Mouse (Mus musculus): ENCODE results near the gene Iqcg. TPM values are rescaled to one million over a fixed set of nuclear protein-coding genes. Genes with fewer than 3 reads are reported as not detected.
A peak's percentile ranks its signal among the peaks of the same experiment; 100 is the strongest.
"Not testable (repeated sequence)": the region's sequence is repeated elsewhere in the genome, so short reads cannot be mapped to it uniquely, and the experiment has no call there.

Gene Iqcg
- total RNA-seq, 2 experiments from 2014 or later: 5.4 to 5.8 TPM

DNA sequence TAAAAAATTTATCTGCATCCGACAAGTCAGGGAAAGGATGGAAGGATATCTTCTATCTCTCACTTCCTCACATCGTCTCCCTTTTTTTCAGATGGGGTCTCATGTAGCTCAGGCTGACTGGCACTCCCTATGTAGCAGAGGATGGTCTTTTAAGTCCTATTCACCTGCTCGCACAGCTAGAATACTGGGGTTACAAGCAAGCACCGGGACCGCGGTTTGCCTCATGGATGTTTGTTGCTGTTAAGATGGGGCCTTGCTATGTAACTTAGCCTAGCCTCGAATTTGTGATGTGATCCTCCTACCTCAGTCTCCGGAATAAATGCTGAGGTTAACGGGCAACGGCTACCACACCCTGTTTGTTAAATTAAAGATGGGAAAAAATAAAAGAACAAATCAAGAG lies 363 bp downstream of the Iqcg start:
- peak in 1 of 2 experiments; percentile 4 for DNase-seq (ENCODE audit: low spot score in 2 of 2)
- intact Hi-C loops (cut with DNase I): no loop called here

DNA sequence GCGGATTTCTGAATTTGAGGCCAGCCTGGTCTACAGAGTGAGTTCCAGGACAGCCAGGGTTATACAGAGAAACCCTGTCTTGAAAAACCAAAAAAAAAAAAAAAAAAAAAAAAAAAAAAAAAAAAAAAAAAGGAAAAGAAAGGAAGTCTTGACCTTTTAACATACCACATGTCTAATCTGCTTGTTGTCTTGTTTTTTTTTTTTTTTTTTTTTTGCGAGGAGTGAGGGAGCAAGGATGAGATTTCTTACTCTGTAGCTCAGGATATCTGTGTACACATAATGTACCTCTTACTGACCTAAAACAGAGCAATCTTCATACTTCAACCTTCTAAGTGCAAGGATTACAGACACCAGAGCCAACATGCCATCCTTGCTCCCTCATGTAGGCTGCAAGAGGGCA lies 1.1 kb downstream of the Iqcg start:
- intact Hi-C loops (cut with DNase I); DNase-seq (ENCODE audit: low spot score in 2 of 2): not testable (repeated sequence)

DNA sequence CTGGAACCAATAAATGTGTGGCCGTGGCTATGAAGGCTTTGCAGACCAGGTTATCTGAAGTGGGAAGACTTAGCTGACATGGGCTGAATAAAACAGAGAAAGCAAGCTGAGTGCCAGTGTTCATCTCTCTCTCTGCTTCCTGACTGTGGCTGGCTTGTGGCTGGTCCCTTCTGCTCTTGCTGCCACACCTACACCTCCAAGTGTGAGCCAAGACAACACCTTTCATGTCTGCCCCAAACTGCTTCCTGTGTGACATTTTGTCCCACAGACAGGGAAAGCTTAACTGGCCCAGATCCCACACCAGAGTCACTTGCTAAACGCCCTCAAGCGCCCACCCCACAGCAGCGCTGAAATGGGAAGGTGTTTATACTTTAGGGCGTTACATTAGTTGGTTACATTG lies 2.9 kb downstream of the Iqcg start:
- intact Hi-C loops (cut with DNase I): no loop called here
- DNase-seq (ENCODE audit: low spot score in 2 of 2): no peak

DNA sequence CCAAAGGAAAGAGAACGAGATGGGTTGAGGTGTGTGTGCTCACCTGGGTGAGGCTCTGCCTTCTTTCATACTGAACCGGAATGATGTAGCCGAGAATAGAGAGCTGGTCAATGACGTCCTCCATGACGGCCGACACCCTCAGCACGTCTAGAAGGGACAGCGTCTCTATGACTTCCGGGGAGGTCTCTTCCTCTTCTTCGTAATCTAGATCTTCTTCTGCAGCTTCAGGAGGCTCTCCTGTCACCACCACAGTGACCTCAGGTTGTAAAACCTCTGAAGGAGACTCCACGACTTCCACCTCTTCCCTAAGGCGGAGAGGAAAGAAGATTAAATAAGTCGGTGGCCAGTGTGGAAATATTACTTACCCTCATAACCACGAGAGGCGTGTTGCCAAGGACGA lies 6.2 kb downstream of the Iqcg start:
- intact Hi-C loops (cut with DNase I): no loop called here

DNA sequence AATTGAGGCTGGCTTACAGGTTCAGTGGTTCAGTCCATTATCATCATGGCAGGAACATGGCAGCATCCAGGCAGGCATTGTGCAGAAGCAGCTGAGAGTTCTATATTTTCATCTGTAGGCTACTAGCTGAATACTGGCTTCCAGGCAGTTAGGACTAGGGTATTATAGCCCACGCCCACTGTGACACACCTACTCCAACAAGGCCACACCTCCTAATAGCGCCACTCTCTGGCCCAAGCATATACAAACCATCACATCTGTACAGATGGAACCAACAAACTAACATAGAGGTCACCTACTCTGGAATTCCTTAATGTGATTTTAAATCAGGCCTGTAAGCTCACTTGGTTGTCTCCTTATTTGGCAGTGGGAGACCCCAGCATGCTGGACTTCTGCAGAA lies 7.3 kb downstream of the Iqcg start:
- no peak for DNase-seq (ENCODE audit: low spot score in 2 of 2)
- intact Hi-C loops (cut with DNase I): no loop called here

More for the DNA sequence above, 6.2 kb downstream of the Iqcg start:
- DNase-seq (ENCODE audit: low spot score in 2 of 2): no peak

DNA sequence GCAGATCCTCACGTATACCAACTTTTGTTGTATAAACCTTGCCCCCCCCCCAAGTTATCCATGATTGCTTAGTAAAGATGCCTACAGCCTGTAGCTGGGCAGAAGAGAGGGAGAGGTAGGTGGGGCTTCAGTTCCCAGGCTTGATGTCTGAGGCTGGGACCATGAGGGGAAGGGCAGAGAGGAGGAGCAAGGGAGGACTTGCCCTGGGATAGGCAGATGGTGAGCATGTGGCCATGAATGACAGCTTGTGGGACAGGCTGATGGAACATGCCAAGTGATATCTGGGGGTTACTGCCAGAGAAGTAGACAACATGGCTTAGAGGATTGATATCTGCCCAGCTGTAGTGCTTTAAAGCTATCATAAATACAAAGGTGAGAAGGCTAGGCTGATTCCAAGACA lies 8.0 kb downstream of the Iqcg start:
- DNase-seq (ENCODE audit: low spot score in 2 of 2): no peak
- intact Hi-C loops (cut with DNase I): no loop called here

DNA sequence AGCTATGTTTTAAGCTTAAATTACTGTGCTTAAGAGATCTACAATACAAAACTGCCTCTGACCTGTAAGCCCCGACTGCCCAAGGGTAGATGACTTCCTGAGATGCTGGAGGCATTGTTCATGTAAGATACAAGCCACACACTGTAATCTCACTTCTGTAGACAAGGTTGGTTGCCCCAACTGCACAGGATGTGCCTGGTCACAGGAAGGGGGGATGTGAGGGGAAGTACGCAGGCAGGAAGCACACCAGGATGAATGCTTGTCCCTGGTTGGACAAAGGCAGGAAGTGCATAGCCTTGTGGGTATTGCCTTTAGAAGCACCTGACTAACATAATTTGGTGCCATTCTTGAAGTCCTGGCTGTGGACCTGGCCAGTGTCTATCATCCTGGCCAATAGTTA lies 12.8 kb downstream of the Iqcg start:
- DNase-seq (ENCODE audit: low spot score in 2 of 2): no peak
- intact Hi-C loops (cut with DNase I): no loop called here

DNA sequence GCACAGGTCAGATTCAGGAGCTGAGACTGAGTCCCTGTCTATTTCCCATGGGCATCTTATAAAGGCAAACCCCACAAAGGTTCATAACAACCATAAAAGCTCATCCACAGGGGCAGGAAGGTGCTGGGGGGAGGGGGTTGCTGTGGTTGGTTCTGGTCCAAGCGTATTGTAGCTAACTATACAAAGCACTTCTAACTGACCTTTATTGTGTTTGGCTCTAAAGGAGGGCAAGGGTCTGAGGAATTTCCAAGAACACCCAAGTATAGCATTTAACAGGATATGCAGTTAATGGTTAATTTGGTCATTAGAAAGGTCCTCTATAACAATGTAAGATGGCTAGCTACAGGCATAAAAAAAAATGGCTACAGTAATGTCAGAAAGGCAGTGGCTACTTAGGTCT lies 13.3 kb downstream of the Iqcg start:
- no peak for DNase-seq (ENCODE audit: low spot score in 2 of 2)
- intact Hi-C loops (cut with DNase I): no loop called here

DNA sequence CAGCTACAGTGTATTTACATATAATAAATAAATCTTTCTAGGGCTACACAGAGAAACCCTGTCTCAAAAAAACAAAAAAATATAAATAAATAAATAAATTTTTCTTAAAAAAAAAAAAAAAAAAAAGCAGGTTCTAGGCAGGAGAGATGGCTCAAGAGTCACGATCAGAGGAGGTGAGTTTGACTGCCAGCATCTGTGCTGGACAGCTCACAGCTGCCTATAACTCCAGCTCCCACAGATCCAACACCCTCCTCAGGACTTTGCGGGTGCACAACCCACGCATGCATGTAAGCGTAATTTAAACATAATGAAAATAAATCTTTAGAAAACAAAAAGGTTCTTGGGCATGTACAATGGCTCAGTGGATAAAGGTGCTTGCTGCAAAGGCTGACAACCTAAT lies 20.0 kb downstream of the Iqcg start:
- no peak for DNase-seq (ENCODE audit: low spot score in 2 of 2)
- intact Hi-C loops (cut with DNase I): no loop called here

DNA sequence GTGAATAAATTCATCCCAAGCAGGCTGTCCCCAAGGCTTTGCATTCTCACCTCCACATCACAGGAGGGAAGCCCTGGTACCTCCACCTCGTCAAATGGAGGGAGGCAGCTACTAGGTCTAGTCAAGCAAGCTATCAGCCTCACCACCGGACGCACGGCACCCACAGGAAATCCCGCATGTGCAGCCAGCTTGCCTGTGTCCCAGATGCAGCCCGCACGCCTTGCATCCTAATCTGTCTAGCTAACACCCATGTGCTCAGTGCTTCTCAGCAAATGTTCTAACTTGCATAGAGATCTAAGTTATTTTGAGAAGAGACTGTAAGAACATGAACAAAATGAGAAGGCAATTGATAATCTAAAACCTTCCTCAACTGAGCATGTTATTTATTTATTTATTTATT lies 29.7 kb downstream of the Iqcg start:
- DNase-seq (ENCODE audit: low spot score in 2 of 2): no peak
- intact Hi-C loops (cut with DNase I): no loop called here

DNA sequence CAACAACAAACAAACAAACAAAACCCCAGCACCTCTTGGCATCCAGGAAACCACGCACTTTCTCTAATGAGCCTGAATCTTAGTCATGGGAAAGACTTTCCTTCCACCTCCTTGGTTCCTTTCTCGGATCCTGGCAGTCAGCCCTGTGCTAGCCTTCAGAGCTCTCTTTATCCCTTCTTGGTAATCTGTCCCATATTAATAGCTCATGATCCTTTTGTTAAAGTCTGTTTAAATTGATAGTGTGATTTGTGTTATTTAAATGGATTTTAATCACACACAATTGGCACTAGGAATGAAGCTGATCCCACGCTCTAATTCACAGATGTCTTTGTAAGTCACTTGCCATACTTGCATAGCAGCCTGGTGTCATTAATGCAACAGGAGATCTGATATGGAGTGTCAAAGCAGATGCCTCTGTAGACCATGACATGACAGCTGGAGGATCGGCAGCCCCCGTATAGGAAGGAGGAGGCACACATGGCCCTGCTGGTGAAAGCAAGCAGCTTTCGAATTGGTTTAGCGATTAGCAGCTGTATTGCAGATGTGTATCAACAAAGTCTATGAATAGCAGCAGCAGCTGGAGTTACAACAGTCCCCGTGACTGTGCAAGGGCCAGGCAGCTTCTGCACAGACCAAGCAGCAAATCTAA lies 31.4 kb downstream of the Iqcg start:
- DNase-seq (ENCODE audit: low spot score in 2 of 2): no peak
- intact Hi-C loops (cut with DNase I): no loop called here

DNA sequence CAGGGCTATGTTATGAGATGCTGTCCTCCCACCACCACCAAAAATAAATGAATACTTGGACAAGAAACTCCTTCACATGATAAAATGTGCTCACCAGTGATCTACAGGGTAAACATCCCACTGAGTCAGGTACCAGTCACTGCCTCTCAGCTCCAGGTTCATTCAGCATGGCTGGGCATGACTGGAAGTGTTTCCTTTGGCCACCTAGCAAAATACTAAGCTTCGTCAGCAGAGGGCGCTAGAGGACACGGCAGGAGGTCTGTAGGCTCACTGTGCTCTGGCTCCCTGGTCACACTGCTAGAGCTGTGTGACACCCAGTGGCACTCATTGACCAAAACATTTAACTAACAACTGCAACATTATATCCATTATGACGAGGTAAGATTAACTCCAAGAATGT lies 32.3 kb downstream of the Iqcg start:
- DNase-seq (ENCODE audit: low spot score in 2 of 2): peak; percentile 68 to 81
- intact Hi-C loops (cut with DNase I): no loop called here

DNA sequence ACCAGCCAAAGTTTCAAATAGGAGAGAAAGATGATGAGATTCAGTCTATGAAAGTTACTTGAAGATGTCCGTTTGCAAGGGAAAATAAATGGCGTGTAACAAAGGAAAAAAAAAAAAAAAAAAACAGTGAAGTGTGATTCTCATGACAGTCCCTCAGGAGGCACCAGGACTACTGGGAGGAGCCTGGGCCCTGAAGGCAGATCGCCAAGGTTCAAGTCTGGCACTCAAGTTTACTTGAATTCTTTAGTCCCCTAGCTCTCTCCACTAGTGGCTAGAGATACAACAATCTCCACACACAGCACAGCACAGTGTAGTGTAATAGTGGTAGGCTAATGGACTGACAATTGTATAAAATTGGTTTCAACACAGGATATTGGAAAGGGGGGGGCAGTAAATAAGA lies 34.6 kb downstream of the Iqcg start:
- DNase-seq (ENCODE audit: low spot score in 2 of 2): no peak
- intact Hi-C loops (cut with DNase I): no loop called here

DNA sequence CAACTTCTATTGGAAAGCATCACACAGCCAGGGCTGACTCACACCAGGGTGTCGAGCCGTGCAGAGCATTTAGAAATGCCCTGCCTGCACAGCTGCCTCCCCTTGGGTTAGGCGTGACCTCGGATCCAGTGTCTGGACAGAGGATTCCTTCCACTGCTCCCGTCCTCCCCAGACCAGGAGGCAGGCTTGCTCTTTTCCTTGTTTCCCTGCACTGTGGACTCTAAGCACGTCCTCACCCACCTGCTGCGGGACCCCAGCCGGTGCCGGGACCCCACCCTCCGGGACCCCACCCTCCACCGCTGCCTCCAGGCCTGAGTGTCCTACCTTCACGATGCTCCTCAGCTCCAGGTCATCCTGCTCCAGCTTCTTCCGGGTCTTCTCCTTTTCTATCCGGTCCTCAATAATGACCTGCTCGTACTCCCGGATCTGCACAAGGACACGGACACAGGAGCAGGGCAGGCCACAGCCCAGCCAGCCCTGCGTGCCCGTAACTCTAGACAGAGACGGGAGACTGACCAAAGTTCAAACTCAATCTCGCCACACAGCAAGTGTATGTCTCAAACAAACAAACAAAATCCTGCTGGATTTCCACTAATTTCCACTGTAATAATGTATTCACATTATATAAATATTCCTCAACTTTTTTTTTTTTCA lies 36.8 kb downstream of the Iqcg start:
- DNase-seq (ENCODE audit: low spot score in 2 of 2): no peak
- intact Hi-C loops (cut with DNase I): no loop called here

DNA sequence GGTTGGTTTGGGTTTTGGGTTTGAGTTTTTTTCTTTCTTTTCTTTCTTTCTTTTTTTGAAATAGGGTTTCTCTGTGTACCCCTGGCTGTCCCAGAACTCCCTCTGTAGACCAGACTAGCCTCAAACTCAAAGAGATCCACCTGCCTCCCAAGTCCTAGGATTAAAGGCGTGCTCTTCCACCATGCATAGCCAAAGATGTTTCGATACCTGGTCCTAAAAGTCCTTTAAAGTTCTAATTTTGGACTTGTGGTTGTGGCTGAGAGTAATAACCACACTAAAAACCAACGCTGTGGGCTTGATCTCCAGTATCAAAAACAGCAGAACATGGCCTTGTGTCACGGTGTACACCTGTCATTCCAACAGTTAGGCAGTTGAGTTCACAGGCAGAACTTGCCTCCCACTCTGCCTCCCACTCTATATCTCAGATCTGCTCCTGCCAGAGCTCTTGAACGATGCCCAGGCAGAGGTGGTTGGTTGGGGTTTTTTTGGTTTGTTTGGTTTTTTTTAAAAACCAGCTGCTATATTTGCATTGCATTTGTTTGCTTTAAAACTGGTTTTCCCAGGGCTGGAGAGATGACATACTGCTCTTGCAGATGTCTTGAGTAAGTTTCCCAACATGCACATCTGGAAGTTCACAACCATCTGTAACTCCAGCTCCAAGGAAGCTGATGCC lies 38.2 kb downstream of the Iqcg start:
- intact Hi-C loops (cut with DNase I): no loop called here
- DNase-seq (ENCODE audit: low spot score in 2 of 2): no peak

DNA sequence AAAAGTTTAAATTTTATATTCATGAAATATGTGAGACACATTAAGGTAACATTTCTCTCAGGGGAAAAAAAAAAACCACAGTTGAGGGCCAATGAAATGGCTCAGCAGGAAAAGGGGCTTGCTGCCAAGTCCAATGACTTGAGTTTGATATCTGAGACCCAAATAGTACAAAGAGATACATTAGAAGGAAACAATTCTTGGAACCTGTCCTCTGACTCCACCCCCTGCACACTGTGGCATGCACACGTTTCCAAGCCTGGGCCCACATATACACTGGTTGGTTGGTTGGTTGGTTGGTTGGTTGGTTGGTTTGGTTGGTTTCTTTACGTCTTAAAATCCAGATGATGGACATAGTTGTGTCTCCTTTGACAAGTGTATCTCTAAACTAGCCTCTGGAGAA lies 40.0 kb downstream of the Iqcg start:
- intact Hi-C loops (cut with DNase I): no loop called here
- DNase-seq (ENCODE audit: low spot score in 2 of 2): no peak

DNA sequence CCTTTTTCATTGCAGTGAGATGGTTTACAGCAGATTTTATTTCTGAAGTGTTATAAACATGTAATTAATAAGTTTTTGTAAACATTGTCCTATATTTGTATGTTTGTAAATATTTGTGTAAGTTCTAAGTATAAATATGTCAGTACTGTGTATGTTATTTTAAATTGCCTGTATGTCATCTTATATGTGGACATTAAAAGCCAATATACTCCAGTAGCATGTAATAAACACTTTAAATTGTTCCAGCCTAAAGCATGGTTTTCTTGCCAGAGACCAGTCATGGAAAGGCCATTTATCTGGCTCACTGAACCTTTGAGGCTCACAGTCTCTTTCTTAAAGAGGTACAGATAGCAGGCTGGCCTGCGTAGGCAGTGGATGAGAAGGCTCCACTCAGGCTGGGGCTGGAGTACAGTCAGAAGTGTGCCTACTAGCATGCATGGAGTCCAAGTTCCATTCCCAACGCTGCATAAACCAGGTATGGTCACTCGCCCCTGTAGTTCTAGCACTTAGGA lies 40.6 kb downstream of the Iqcg start:
- DNase-seq (ENCODE audit: low spot score in 2 of 2): no peak
- intact Hi-C loops (cut with DNase I): no loop called here

DNA sequence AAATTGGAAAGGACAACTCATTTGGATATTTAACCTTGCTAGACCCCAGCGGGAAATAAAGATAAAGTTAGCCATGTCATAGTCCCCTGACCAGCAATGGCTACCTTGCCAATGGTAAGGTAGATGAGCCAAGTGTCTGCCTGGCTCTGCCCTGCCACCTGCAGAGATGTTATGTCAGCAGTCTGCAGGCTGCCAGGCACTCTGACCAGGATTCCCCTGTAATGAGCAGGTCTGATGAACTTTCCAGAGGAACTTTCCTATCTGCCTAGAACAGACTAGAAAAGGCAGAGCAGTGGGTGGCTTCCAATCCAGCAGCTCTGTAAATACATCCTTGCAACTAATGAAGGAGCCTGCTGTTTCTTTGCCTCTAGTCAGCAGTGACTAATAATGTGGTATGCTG lies 41.1 kb downstream of the Iqcg start:
- DNase-seq (ENCODE audit: low spot score in 2 of 2): no peak
- intact Hi-C loops (cut with DNase I): no loop called here

DNA sequence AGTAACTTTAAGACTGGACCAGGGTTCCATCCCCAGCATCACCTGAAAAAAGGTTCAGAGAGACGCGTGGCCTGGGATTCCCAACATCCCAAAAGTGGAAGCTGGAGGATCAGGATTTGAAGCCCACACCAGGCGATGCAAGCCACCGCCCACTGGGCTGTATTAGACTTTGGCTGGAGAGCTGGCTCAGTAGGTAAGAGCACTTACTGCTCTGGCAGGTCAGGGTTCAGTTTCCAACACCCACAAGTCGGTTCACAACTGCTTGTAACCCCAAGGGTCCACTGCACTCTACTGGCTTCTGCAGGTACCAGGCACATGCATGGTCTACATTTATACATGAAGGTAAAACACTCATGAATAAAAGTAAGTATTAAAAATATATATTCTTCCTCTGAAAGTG lies 42.2 kb downstream of the Iqcg start:
- no peak for DNase-seq (ENCODE audit: low spot score in 2 of 2)
- intact Hi-C loops (cut with DNase I): no loop called here

DNA sequence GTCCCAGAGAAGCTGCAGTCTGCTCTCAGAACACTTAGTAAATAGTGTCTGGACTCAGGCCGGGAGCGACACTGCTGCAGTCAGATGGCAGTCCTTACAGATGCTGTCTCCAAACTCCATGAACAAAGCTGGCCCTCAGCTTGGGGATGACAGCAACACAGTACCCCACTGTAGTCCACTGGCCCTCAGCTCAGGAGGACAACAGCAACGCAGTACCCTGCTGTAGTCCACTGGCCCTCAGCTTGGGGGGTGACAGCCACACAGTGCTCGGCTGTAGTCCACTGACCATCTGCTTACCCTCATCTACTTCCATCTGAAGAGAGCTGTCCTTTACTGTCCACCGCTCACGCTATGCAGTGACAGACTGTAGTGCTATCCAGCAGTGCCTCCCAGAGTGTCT lies 45.9 kb downstream of the Iqcg start:
- intact Hi-C loops (cut with DNase I): no loop called here
- no peak for DNase-seq (ENCODE audit: low spot score in 2 of 2)

DNA sequence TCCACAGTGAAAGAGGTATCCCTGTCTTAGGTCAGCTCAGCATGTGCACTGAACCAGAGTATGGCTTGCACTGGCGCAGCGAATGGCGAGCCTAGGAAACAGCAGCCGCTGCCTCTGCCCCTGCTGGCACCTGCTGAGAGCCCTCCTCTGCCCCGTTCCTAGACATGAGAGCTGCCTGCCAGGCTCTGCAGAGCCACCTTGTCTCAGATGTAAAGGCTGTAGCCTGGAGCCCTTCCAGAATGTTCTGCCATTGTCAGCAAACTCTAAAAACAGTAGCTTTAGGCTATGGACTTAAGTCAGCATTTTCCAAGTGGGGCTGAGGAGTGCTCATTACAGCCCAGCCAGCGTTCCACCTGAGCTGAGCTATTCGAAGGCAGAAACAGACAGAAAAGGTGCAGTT lies 48.6 kb downstream of the Iqcg start:
- DNase-seq (ENCODE audit: low spot score in 2 of 2): no peak
- intact Hi-C loops (cut with DNase I): loop anchor here (5.0 kb wide), 1 partner anchor 195 kb away; the partner anchor contains the start of gene Smbd1

Measured in left cerebral cortex, postnatal 36 days (tissue).